Mouse (Mus musculus) heart, embryonic 16.5 days (tissue): ENCODE results near the gene Sh3rf1. TPM values are rescaled to one million over a fixed set of nuclear protein-coding genes. Genes with fewer than 3 reads are reported as not detected.

Experiments
- ATAC-seq: fragments of 200-750 bp; cut with Nextera tagmentation; replicated peaks from 2 replicates; pipeline ENCODE4 v1.8.0; 2017; ENCODE audit warnings: moderate number of reproducible peaks; ENCODE audit not compliant: insufficient read depth, low FRiP score; ENCODE audit errors: extremely low read depth
- H3K27ac ChIP-seq: fragments of 300-500 bp; sonication (generic); 2 replicates; pipeline ENCODE4 v1.5.1; 2014; ENCODE audit warnings: mild to moderate bottlenecking, low read length, control low read depth, moderate library complexity
- H3K27me3 ChIP-seq: fragments of 300-500 bp; sonication (generic); 2 replicates; pipeline ENCODE4 v1.6.1; 2014; ENCODE audit warnings: low read length, mixed read lengths; ENCODE audit not compliant: control insufficient read depth, insufficient read depth
- H3K36me3 ChIP-seq: fragments of 300-500 bp; sonication (generic); 2 replicates; pipeline ENCODE4 v1.6.1; 2014; ENCODE audit not compliant: control insufficient read depth, insufficient read depth
- H3K4me1 ChIP-seq: fragments of 300-500 bp; sonication (generic); 2 replicates; pipeline ENCODE4 v1.6.1; 2014; ENCODE audit warnings: low read length, mixed read lengths; ENCODE audit not compliant: control insufficient read depth, insufficient read depth
- H3K4me2 ChIP-seq: fragments of 300-500 bp; sonication (generic); 2 replicates; pipeline ENCODE4 v1.6.1; 2014; ENCODE audit warnings: low read depth, mild to moderate bottlenecking, control low read depth, low read length
- H3K4me3 ChIP-seq: fragments of 300-500 bp; sonication (generic); 2 replicates; pipeline ENCODE4 v1.5.1; 2014; ENCODE audit warnings: mild to moderate bottlenecking, control low read depth, low read length
- H3K9ac ChIP-seq: fragments of 300-500 bp; sonication (generic); 2 replicates; pipeline ENCODE4 v1.6.1; 2014; ENCODE audit warnings: low read length, control low read depth
- H3K9me3 ChIP-seq: fragments of 300-500 bp; sonication (generic); replicated peaks from 2 replicates; pipeline ENCODE4 v1.6.1; 2016; ENCODE audit warnings: low read length; ENCODE audit not compliant: control insufficient read depth
- WGBS: fragments of 180-500 bp; shearing (Covaris S2); extraction: QIAGEN DNeasy Blood & Tissue Kit; methylation state at CpG from one replicate; pipeline ENCODE4 v1.1.7; 2014; 5-methylcytosine and 5-hydroxymethylcytosine counted together
- polyA plus RNA-seq: library from polyadenylated mRNA; unstranded; fragments of >200 nt; fragmentation: Nextera tagmentation; extraction: Ambion mirVana; gene quantifications from 2 replicates; pipeline ENCODE4 v1.2.1, GENCODE M21; 2015

Gene Sh3rf1
- polyA plus RNA-seq, 1 experiment from 2014 or later = 5.3 TPM

DNA sequence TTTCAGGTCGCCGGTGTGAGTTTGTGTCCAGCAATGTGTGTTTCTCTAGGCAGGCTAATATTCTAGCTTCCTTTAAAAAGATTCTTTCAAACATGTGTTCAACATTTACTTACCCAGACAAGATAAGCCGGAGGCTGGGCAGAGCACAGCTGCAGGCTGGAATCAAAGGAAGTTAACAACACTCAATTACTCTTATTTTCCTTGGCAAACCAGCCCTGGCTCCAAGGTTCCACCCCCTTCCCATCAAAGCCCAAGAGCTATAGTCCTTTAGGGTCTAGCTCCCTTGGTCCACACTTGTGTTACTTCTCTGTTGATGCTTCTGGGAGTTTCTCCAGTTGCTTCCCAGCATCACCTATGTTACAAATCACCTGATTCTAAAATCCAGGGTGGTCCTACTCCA lies 6.7 kb upstream of the Sh3rf1 start:
- WGBS = 50% methylated on average over 3 of the region's 3 CpGs
- no peak overlapping the region; the same call in 1 of the 2 replicates for H3K27ac ChIP-seq

DNA sequence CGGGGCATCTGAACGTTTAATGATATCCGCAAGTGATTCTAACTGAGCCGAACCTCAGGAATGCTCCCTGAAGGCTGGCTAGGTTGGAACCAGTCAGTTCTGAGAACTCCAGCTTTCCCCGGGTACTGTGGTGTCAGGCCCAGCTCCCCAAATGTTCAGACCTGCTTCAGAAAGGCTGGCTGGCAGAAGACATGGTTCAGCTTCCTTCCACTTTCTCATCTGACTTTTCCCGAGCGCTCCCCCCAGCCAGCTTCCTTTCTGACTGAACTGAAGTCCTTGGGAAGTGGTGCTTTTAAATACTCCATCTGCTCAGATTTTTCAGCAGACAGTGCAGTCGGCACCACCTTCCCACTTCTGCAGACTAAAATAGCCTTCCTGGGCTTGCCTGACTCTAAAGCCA lies 6.2 kb upstream of the Sh3rf1 start:
- no peaks in the 10 kb centered on the region for H3K9me3 ChIP-seq
- no peak overlapping the region for H3K4me2 ChIP-seq
- H3K27me3 ChIP-seq = no peaks in the 10 kb centered on the region
- peak overlapping the region; percentile 38; the same call in 1 of the 2 replicates for H3K27ac ChIP-seq
- WGBS = 54% methylated on average over 8 of the region's 8 CpGs
- no peak for ATAC-seq
- H3K4me1 ChIP-seq = no peaks in the 10 kb centered on the region
- H3K4me3 ChIP-seq = no peak overlapping the region
- no peaks in the 10 kb centered on the region for H3K36me3 ChIP-seq
- no peak overlapping the region for H3K9ac ChIP-seq

More for the DNA sequence above, 6.7 kb upstream of the Sh3rf1 start:
- no peak for ATAC-seq
- Histone ChIP-seq H3K36me3 (no peaks in the 10 kb centered on the region), H3K4me1 (no peaks in the 10 kb centered on the region), H3K27me3 (no peaks in the 10 kb centered on the region), H3K4me2 (no peak overlapping the region), H3K9me3 (no peaks in the 10 kb centered on the region), H3K4me3 (no peak overlapping the region), H3K9ac (no peak overlapping the region)

- no peak for ATAC-seq
- Histone ChIP-seq H3K27me3 (no peaks in the 10 kb centered on the region), H3K9me3 (no peaks in the 10 kb centered on the region), H3K9ac (no peak overlapping the region), H3K4me1 (no peaks in the 10 kb centered on the region), H3K36me3 (no peaks in the 10 kb centered on the region), H3K4me2 (no peak overlapping the region), H3K4me3 (no peak overlapping the region), H3K27ac (no peak overlapping the region)
- 88% methylated on average over 2 of the region's 2 CpGs for WGBS
Measured at GRCm38 (mm10) chr8:61218439-61218838, 5.2 kb upstream of the Sh3rf1 start.

- no peaks in the 10 kb centered on the region for H3K9me3 ChIP-seq
- H3K27me3 ChIP-seq = no peaks in the 10 kb centered on the region
- H3K27ac ChIP-seq = no peak overlapping the region
- peak overlapping the region; percentile 84 for H3K4me3 ChIP-seq
- 0 out of 2 replicates have a peak, but pooled peaks cover 4% of the 10 kb centered on the region for H3K4me1 ChIP-seq
- H3K9ac ChIP-seq = peak overlapping the region; percentile 91
- 24% methylated on average over 5 of the region's 5 CpGs for WGBS
- H3K36me3 ChIP-seq = no peaks in the 10 kb centered on the region
- H3K4me2 ChIP-seq = peak overlapping the region; percentile 87
- no peak for ATAC-seq
Measured at GRCm38 (mm10) chr8:61223283-61223682, 389 bp upstream of the Sh3rf1 start.

- 0 out of 2 replicates have a peak, but pooled peaks cover 7% of the 10 kb centered on the region for H3K4me1 ChIP-seq
- H3K4me2 ChIP-seq = peak overlapping the region; percentile 87
- H3K36me3 ChIP-seq = no peaks in the 10 kb centered on the region
- no peaks in the 10 kb centered on the region for H3K9me3 ChIP-seq
- WGBS = under 1% methylated on average over 41 of the region's 41 CpGs
- peak; percentile 73 for ATAC-seq
- peak overlapping the region; percentile 77 for H3K27ac ChIP-seq
- peak overlapping the region; percentile 91 for H3K9ac ChIP-seq
- peak overlapping the region; percentile 84 for H3K4me3 ChIP-seq
- 0 out of 2 replicates have a peak, but pooled peaks cover 2% of the 10 kb centered on the region for H3K27me3 ChIP-seq
Measured at GRCm38 (mm10) chr8:61224380-61225092, 864 bp downstream of the Sh3rf1 start.

- no peaks in the 10 kb centered on the region for H3K9me3 ChIP-seq
- no peak for ATAC-seq
- no peaks in the 10 kb centered on the region for H3K36me3 ChIP-seq
- H3K4me2 ChIP-seq = peak overlapping the region; percentile 87
- H3K27ac ChIP-seq = 0 out of 2 replicates have a peak overlapping the region, but pooled peaks have one; percentile 9
- peak overlapping the region; percentile 84 for H3K4me3 ChIP-seq
- 0 out of 2 replicates have a peak, but pooled peaks cover 4% of the 10 kb centered on the region for H3K27me3 ChIP-seq
- H3K4me1 ChIP-seq = 0 out of 2 replicates have a peak, but pooled peaks cover 7% of the 10 kb centered on the region
- peak overlapping the region; percentile 49 for H3K9ac ChIP-seq
- 52% methylated on average over 20 of the region's 20 CpGs for WGBS
Measured at GRCm38 (mm10) chr8:61225581-61226395, 2.1 kb downstream of the Sh3rf1 start.

- Histone ChIP-seq H3K27me3 (0 out of 2 replicates have a peak, but pooled peaks cover 4% of the 10 kb centered on the region), H3K4me3 (no peak overlapping the region), H3K4me1 (0 out of 2 replicates have a peak, but pooled peaks cover 7% of the 10 kb centered on the region), H3K4me2 (peak overlapping the region; percentile 23; the same call in 1 of the 2 replicates), H3K9me3 (no peaks in the 10 kb centered on the region), H3K36me3 (no peaks in the 10 kb centered on the region), H3K27ac (no peak overlapping the region), H3K9ac (no peak overlapping the region)
- no peak for ATAC-seq
- WGBS = 83% methylated on average over 5 of the region's 5 CpGs
Measured at GRCm38 (mm10) chr8:61226632-61227031, 3.0 kb downstream of the Sh3rf1 start.

GRCm38 (mm10) chr8:61228678-61229077 lies 5.0 kb downstream of the Sh3rf1 start:
- Histone ChIP-seq H3K4me3 (no peak overlapping the region), H3K9me3 (no peaks in the 10 kb centered on the region), H3K4me2 (peak overlapping the region; percentile 33), H3K9ac (no peak overlapping the region), H3K27me3 (0 out of 2 replicates have a peak, but pooled peaks cover 10% of the 10 kb centered on the region), H3K27ac (no peak overlapping the region), H3K36me3 (no peaks in the 10 kb centered on the region), H3K4me1 (0 out of 2 replicates have a peak, but pooled peaks cover 7% of the 10 kb centered on the region)
- no peak for ATAC-seq
- WGBS = 59% methylated on average over 8 of the region's 8 CpGs
